Mouse (Mus musculus): ENCODE data around the gene Gdf15. TPM values are rescaled to one million over a fixed set of nuclear protein-coding genes. Genes with fewer than 3 reads are reported as not detected.

The Gdf15 gene
- polyA plus RNA-seq, 1 experiment from 2014 or later, result 0.33 TPM

GRCm38 (mm10) chr8:70648164-70648442 lies 15.8 kb upstream of the Gdf15 start:
- peak overlapping the region; percentile 1; the same call in 1 of the 2 replicates for H3K9ac ChIP-seq (ENCODE audit: low read length)
- peaks cover 6% of the 10 kb centered on the region; the same call in 1 of the 2 replicates for H3K36me3 ChIP-seq (ENCODE audit: control insufficient read depth, insufficient read depth, low read length)
- H3K27me3 ChIP-seq (ENCODE audit: control insufficient read depth, insufficient read depth, low read length), result no peaks in the 10 kb centered on the region
- H3K27ac ChIP-seq (replicated peaks), result no peak overlapping the region
- TF ChIP-seq CTCF (IDR thresholded peaks at IDR 0.05; ENCODE audit: low read depth), result no peak
- no peak for TF ChIP-seq EP300 (optimal IDR thresholded peaks at IDR 0.05)
- H3K9me3 ChIP-seq (ENCODE audit: control insufficient read depth, low read length), result no peaks in the 10 kb centered on the region
- H3K4me2 ChIP-seq (replicated peaks; ENCODE audit: low read depth), result no peak overlapping the region
- H3K4me1 ChIP-seq (replicated peaks; ENCODE audit: control insufficient read depth, insufficient read depth), result peaks cover 8% of the 10 kb centered on the region; the same call in 1 of the 2 replicates
- ATAC-seq (ENCODE audit: low FRiP score, low TSS enrichment) (no peak), DNase-seq (ENCODE audit: low spot score) (no peak)
- no peak overlapping the region for H3K4me3 ChIP-seq (ENCODE audit: low read depth, low read length)
- 33% methylated on average over 1 of the region's 1 CpGs for WGBS

GRCm38 (mm10) chr8:70647343-70648163 lies 15.3 kb upstream of the Gdf15 start:
- H3K9me3 ChIP-seq (ENCODE audit: control insufficient read depth, low read length), result no peaks in the 10 kb centered on the region

GRCm38 (mm10) chr8:70646775-70647174 lies 14.5 kb upstream of the Gdf15 start:
- no peak for ATAC-seq (ENCODE audit: low FRiP score, low TSS enrichment)
- no peak for TF ChIP-seq CTCF (IDR thresholded peaks at IDR 0.05; ENCODE audit: low read depth)
- TF ChIP-seq EP300 (optimal IDR thresholded peaks at IDR 0.05), result no peak
- peaks cover 8% of the 10 kb centered on the region; the same call in 1 of the 2 replicates for H3K4me1 ChIP-seq (replicated peaks; ENCODE audit: control insufficient read depth, insufficient read depth)

More at GRCm38 (mm10) chr8:70647343-70648163, 15.3 kb upstream of the Gdf15 start:
- DNase-seq (ENCODE audit: low spot score) (no peak), ATAC-seq (ENCODE audit: low FRiP score, low TSS enrichment) (no peak)
- Histone ChIP-seq H3K27me3 (ENCODE audit: control insufficient read depth, insufficient read depth, low read length) (no peaks in the 10 kb centered on the region), H3K27ac (replicated peaks) (no peak overlapping the region; the same call in 1 of the 2 replicates), H3K9ac (ENCODE audit: low read length) (peak overlapping the region; percentile 1; the same call in 1 of the 2 replicates), H3K36me3 (ENCODE audit: control insufficient read depth, insufficient read depth, low read length) (peaks cover 6% of the 10 kb centered on the region; the same call in 1 of the 2 replicates), H3K4me1 (replicated peaks; ENCODE audit: control insufficient read depth, insufficient read depth) (peaks cover 8% of the 10 kb centered on the region; the same call in 1 of the 2 replicates), H3K4me2 (replicated peaks; ENCODE audit: low read depth) (no peak overlapping the region), H3K4me3 (ENCODE audit: low read depth, low read length) (no peak overlapping the region)
- 60% methylated on average over 8 of the region's 8 CpGs for WGBS
- no peak for TF ChIP-seq EP300 (optimal IDR thresholded peaks at IDR 0.05)

GRCm38 (mm10) chr8:70646369-70646768 lies 14.1 kb upstream of the Gdf15 start:
- 73% methylated on average over 6 of the region's 6 CpGs for WGBS
- peaks cover 4% of the 10 kb centered on the region; the same call in 1 of the 2 replicates for H3K36me3 ChIP-seq (ENCODE audit: control insufficient read depth, insufficient read depth, low read length)
- no peak overlapping the region for H3K27ac ChIP-seq (replicated peaks)
- no peak overlapping the region for H3K4me2 ChIP-seq (replicated peaks; ENCODE audit: low read depth)
- no peaks in the 10 kb centered on the region for H3K9me3 ChIP-seq (ENCODE audit: control insufficient read depth, low read length)
- DNase-seq (ENCODE audit: low spot score), result no peak
- no peak for ATAC-seq (ENCODE audit: low FRiP score, low TSS enrichment)
- no peak for TF ChIP-seq EP300 (optimal IDR thresholded peaks at IDR 0.05)
- TF ChIP-seq CTCF (IDR thresholded peaks at IDR 0.05; ENCODE audit: low read depth), result no peak
- no peak overlapping the region for H3K4me3 ChIP-seq (ENCODE audit: low read depth, low read length)
- H3K4me1 ChIP-seq (replicated peaks; ENCODE audit: control insufficient read depth, insufficient read depth), result peaks cover 8% of the 10 kb centered on the region; the same call in 1 of the 2 replicates
- no peaks in the 10 kb centered on the region for H3K27me3 ChIP-seq (ENCODE audit: control insufficient read depth, insufficient read depth, low read length)
- no peak overlapping the region for H3K9ac ChIP-seq (ENCODE audit: low read length)

More at GRCm38 (mm10) chr8:70646775-70647174, 14.5 kb upstream of the Gdf15 start:
- DNase-seq (ENCODE audit: low spot score), result no peak
- no peak overlapping the region for H3K9ac ChIP-seq (ENCODE audit: low read length)
- H3K27ac ChIP-seq (replicated peaks), result no peak overlapping the region
- no peak overlapping the region for H3K4me2 ChIP-seq (replicated peaks; ENCODE audit: low read depth)
- H3K27me3 ChIP-seq (ENCODE audit: control insufficient read depth, insufficient read depth, low read length), result no peaks in the 10 kb centered on the region
- H3K4me3 ChIP-seq (ENCODE audit: low read depth, low read length), result no peak overlapping the region
- H3K36me3 ChIP-seq (ENCODE audit: control insufficient read depth, insufficient read depth, low read length), result peaks cover 4% of the 10 kb centered on the region; the same call in 1 of the 2 replicates
- no peaks in the 10 kb centered on the region for H3K9me3 ChIP-seq (ENCODE audit: control insufficient read depth, low read length)

- Histone ChIP-seq H3K4me2 (replicated peaks; ENCODE audit: low read depth) (no peak overlapping the region), H3K27me3 (ENCODE audit: control insufficient read depth, insufficient read depth, low read length) (no peaks in the 10 kb centered on the region), H3K27ac (replicated peaks) (0 out of 2 replicates have a peak overlapping the region, but pooled peaks have one; percentile 18), H3K36me3 (ENCODE audit: control insufficient read depth, insufficient read depth, low read length) (peaks cover 4% of the 10 kb centered on the region; the same call in 1 of the 2 replicates), H3K9me3 (ENCODE audit: control insufficient read depth, low read length) (no peaks in the 10 kb centered on the region), H3K4me3 (ENCODE audit: low read depth, low read length) (no peak overlapping the region), H3K9ac (ENCODE audit: low read length) (no peak overlapping the region), H3K4me1 (replicated peaks; ENCODE audit: control insufficient read depth, insufficient read depth) (peaks cover 8% of the 10 kb centered on the region; the same call in 1 of the 2 replicates)
- WGBS, result 46% methylated on average over 17 of the region's 17 CpGs
- TF ChIP-seq EP300 (optimal IDR thresholded peaks at IDR 0.05) (no peak), CTCF (IDR thresholded peaks at IDR 0.05; ENCODE audit: low read depth) (no peak)
- ATAC-seq (ENCODE audit: low FRiP score, low TSS enrichment), result no peak
- no peak for DNase-seq (ENCODE audit: low spot score)
Measured at GRCm38 (mm10) chr8:70645501-70646224, 13.4 kb upstream of the Gdf15 start.
